Mouse (Mus musculus): Measurements from ENCODE around the gene Cyp46a1. TPM values are rescaled to one million over a fixed set of nuclear protein-coding genes. Genes with fewer than 3 reads are reported as not detected.

The Cyp46a1 gene
- polyA plus RNA-seq, 1 experiment from 2014 or later: 5.2 TPM

GRCm38 (mm10) chr12:108409100-108409499 lies 74.9 kb downstream of the Cyp46a1 start:
- no peak for DNase-seq (ENCODE audit: low spot score)
- WGBS: 53% methylated on average over 5 of the region's 5 CpGs
- Histone ChIP-seq H3K4me3 (replicated peaks; ENCODE audit: low read depth, low read length) (no peak overlapping the region), H3K27ac (no peak overlapping the region), H3K36me3 (ENCODE audit: insufficient read depth, low read length) (no peaks in the 10 kb centered on the region), H3K27me3 (ENCODE audit: insufficient read depth, low read length) (no peaks in the 10 kb centered on the region), H3K4me2 (ENCODE audit: low read length) (no peak overlapping the region), H3K9ac (ENCODE audit: low read depth, low read length) (no peak overlapping the region), H3K4me1 (replicated peaks; ENCODE audit: insufficient read depth, low read length) (no peaks in the 10 kb centered on the region), H3K9me3 (replicated peaks; ENCODE audit: low read length) (no peaks in the 10 kb centered on the region)
- TF ChIP-seq CTCF (IDR thresholded peaks at IDR 0.05; ENCODE audit: low read depth): no peak
- ATAC-seq (replicated peaks; ENCODE audit: low FRiP score, low read depth): no peak

DNA sequence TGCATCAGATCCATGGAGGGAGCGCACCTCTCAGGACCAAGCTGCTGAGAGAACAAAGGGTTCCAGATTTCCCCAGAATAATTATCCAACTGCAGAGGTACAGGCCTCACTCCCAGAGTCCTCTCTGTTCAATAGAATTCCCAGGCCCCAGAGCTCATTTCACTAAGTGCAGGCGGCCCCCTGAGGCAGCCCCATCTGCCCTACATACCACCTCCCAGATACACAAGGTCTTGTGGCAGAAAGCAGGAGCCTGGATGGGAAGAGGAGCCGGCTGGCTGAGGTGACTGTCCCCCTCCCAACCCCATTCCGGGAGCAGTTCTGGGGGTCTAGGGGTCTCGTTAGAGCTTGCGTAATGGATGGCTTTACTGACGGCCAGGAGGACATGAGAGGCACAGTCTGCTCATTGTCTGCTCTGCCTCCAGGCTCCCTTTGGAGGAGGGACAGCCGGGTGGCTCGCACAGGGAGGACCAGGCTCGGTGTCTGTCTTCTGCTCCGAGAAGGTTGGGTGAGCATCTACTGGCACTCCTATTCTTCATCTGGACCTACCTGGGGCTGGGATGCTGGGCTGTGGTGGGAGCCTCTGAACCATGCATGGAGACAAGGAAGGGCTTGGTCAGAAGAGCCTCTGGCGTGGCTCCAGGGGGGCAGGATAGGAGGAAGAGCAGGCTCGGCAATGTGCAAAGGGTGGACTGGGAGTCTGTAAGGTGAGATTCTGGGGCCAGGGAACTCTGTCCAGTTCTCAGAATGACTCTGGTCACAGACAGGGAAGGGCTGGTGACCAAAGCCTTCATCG lies 76.4 kb downstream of the Cyp46a1 start:
- ATAC-seq (replicated peaks; ENCODE audit: low FRiP score, low read depth): no peak
- no peak overlapping the region for H3K27ac ChIP-seq

More for the DNA sequence above, 76.4 kb downstream of the Cyp46a1 start:
- Histone ChIP-seq H3K4me3 (replicated peaks; ENCODE audit: low read depth, low read length) (no peak overlapping the region), H3K9ac (ENCODE audit: low read depth, low read length) (no peak overlapping the region), H3K4me1 (replicated peaks; ENCODE audit: insufficient read depth, low read length) (no peaks in the 10 kb centered on the region), H3K27me3 (ENCODE audit: insufficient read depth, low read length) (no peaks in the 10 kb centered on the region), H3K4me2 (ENCODE audit: low read length) (no peak overlapping the region), H3K9me3 (replicated peaks; ENCODE audit: low read length) (no peaks in the 10 kb centered on the region), H3K36me3 (ENCODE audit: insufficient read depth, low read length) (no peaks in the 10 kb centered on the region)
- 54% methylated on average over 14 of the region's 14 CpGs for WGBS
- DNase-seq (ENCODE audit: low spot score): no peak
- TF ChIP-seq CTCF (IDR thresholded peaks at IDR 0.05; ENCODE audit: low read depth): no peak

Other genes with a start within 250 kb of the Cyp46a1 start
- 74.3 and 80.6 TPM in 2 replicates for gene Setd3, start 155.1 kb upstream of the Cyp46a1 start, polyA plus RNA-seq (2015; fragmentation: Nextera tagmentation; extraction: Ambion mirVana)
- gene Ccnk, start 154.8 kb upstream of the Cyp46a1 start, polyA plus RNA-seq (2015; fragmentation: Nextera tagmentation; extraction: Ambion mirVana): 2.8 and 3.3 TPM in 2 replicates
- gene Ccdc85c, start 59.0 kb upstream of the Cyp46a1 start, polyA plus RNA-seq (2015; fragmentation: Nextera tagmentation; extraction: Ambion mirVana): 7.2 and 7.7 TPM in 2 replicates
- gene Hhipl1, start 28.1 kb upstream of the Cyp46a1 start, polyA plus RNA-seq (2015; fragmentation: Nextera tagmentation; extraction: Ambion mirVana): 0.37 and 0.43 TPM in 2 replicates
- gene Eml1, start 36.6 kb downstream of the Cyp46a1 start, polyA plus RNA-seq (2015; fragmentation: Nextera tagmentation; extraction: Ambion mirVana): 39.0 and 42.0 TPM in 2 replicates
- 46.5 and 52.6 TPM in 2 replicates for gene Evl, start 220.3 kb downstream of the Cyp46a1 start, polyA plus RNA-seq (2015; fragmentation: Nextera tagmentation; extraction: Ambion mirVana)